Mouse (Mus musculus) hindbrain, embryonic 11.5 days (tissue): ENCODE measurements around the gene Gm36210. TPM values are rescaled to one million over a fixed set of nuclear protein-coding genes. Genes with fewer than 3 reads are reported as not detected.

Experiments
- ATAC-seq: fragments of 200-750 bp; cut with Nextera tagmentation; 2 replicates; pipeline ENCODE4 v1.8.0; 2017; ENCODE audit warnings: mild to moderate bottlenecking, moderate TSS enrichment, moderate library complexity; ENCODE audit not compliant: low FRiP score
- DNase-seq: peaks from one replicate; pipeline ENCODE4 v3.0.0-alpha.2; 2015; ENCODE audit warnings: low spot score
- H3K27ac ChIP-seq: fragments of 300-500 bp; sonication (generic); 2 replicates; pipeline ENCODE4 v1.5.1; 2014; ENCODE audit warnings: mild to moderate bottlenecking, low read depth, low read length
- H3K27me3 ChIP-seq: fragments of 300-500 bp; sonication (generic); 2 replicates; pipeline ENCODE4 v1.6.1; 2014; ENCODE audit warnings: mild to moderate bottlenecking, low read length, moderate library complexity, mixed read lengths; ENCODE audit not compliant: control insufficient read depth, insufficient read depth
- H3K36me3 ChIP-seq: fragments of 300-500 bp; sonication (generic); 2 replicates; pipeline ENCODE4 v1.6.1; 2014; ENCODE audit warnings: mild to moderate bottlenecking, low read length, moderate library complexity, mixed read lengths; ENCODE audit not compliant: control insufficient read depth, insufficient read depth
- H3K4me1 ChIP-seq: fragments of 300-500 bp; sonication (generic); replicated peaks from 2 replicates; pipeline ENCODE4 v1.6.1; 2014; ENCODE audit warnings: low read length, mixed read lengths; ENCODE audit not compliant: control insufficient read depth, insufficient read depth
- H3K4me2 ChIP-seq: fragments of 300-500 bp; sonication (generic); replicated peaks from 2 replicates; pipeline ENCODE4 v1.6.1; 2014; ENCODE audit warnings: mild to moderate bottlenecking, low read depth, low read length
- H3K4me3 ChIP-seq: fragments of 300-500 bp; sonication (generic); 2 replicates; pipeline ENCODE4 v1.5.1; 2014; ENCODE audit warnings: low read depth, low read length
- H3K9ac ChIP-seq: fragments of 300-500 bp; sonication (generic); 2 replicates; pipeline ENCODE4 v1.6.1; 2014; ENCODE audit warnings: low read depth, low read length
- H3K9me3 ChIP-seq: fragments of 300-500 bp; sonication (generic); 2 replicates; pipeline ENCODE4 v1.6.1; 2016; ENCODE audit warnings: low read length; ENCODE audit not compliant: control insufficient read depth
- WGBS: fragments of 180-500 bp; shearing (Covaris S2); extraction: QIAGEN DNeasy Blood & Tissue Kit; methylation state at CpG from one replicate; pipeline ENCODE4 v1.1.7; 2014; 5-methylcytosine and 5-hydroxymethylcytosine counted together
- polyA plus RNA-seq: library from polyadenylated mRNA; unstranded; fragments of >200 nt; fragmentation: Nextera tagmentation; extraction: Ambion mirVana; gene quantifications from 2 replicates; pipeline ENCODE4 v1.2.1, GENCODE M21; 2014

The Gm36210 gene
- polyA plus RNA-seq, 1 experiment from 2014 or later: not detected

DNA sequence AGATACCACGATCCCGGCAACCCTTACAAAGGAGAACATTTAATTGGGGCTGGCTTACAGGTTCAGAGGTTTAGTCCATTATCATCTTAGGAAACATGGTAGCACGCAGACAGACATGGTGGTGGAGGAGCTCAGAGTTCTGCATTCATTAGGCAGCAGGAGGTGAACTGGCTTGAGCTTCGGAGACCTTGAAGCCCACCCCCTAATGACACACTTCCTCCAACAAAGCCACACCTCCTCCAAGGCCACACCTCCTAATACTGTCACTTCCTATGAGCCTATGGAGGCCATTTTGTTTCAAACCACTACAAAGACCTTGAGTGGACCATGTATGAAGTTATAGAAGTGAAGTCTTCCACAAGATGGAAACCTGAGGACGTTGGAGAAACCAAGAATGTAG is 5.9 kb upstream of the Gm36210 start:
- no peaks in the 10 kb centered on the region for H3K27me3 ChIP-seq
- ATAC-seq (no peak), DNase-seq (no peak)
- no peak overlapping the region for H3K27ac ChIP-seq
- H3K9me3 ChIP-seq: no peaks in the 10 kb centered on the region
- WGBS: 63% methylated on average over 5 of the region's 5 CpGs
- peaks cover 4% of the 10 kb centered on the region; the same call in 1 of the 2 replicates for H3K4me1 ChIP-seq
- H3K4me2 ChIP-seq: no peak overlapping the region
- no peak overlapping the region for H3K9ac ChIP-seq
- no peak overlapping the region for H3K4me3 ChIP-seq
- no peaks in the 10 kb centered on the region for H3K36me3 ChIP-seq

DNA sequence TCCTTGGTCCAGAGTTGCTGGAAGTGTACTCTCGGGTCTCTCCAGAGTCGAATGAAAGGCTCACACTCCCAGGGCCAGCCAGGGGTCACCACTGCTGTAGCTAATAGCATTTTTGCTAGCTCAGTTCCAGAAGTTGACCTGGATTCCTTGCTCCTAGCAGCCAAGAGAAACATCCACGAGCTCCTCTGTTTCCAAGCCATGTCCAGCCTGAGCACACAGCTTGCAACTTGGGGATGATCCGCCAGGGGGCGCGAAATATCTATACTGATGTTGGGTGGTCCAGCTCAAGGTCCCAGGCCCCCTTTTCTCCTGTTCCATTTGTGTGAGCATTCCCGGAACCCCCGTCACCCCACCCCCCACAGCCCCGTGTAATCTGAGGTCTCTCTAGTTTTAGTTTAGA is 5.2 kb upstream of the Gm36210 start:
- no peak overlapping the region for H3K9ac ChIP-seq
- H3K27me3 ChIP-seq: no peaks in the 10 kb centered on the region
- ATAC-seq: no peak
- no peak overlapping the region for H3K27ac ChIP-seq
- no peak overlapping the region for H3K4me2 ChIP-seq
- WGBS: 44% methylated on average over 9 of the region's 9 CpGs
- H3K36me3 ChIP-seq: no peaks in the 10 kb centered on the region
- H3K9me3 ChIP-seq: no peaks in the 10 kb centered on the region
- no peak overlapping the region for H3K4me3 ChIP-seq
- DNase-seq: peak; percentile 85
- peaks cover under 1% of the 10 kb centered on the region; the same call in 1 of the 2 replicates for H3K4me1 ChIP-seq

- Histone ChIP-seq H3K27ac (no peak overlapping the region), H3K9ac (no peak overlapping the region), H3K4me1 (no peaks in the 10 kb centered on the region), H3K9me3 (no peaks in the 10 kb centered on the region), H3K27me3 (peaks cover 3% of the 10 kb centered on the region; the same call in 1 of the 2 replicates), H3K4me2 (no peak overlapping the region), H3K4me3 (no peak overlapping the region), H3K36me3 (no peaks in the 10 kb centered on the region)
- DNase-seq (no peak), ATAC-seq (no peak)
- WGBS: 86% methylated on average over 9 of the region's 9 CpGs
Observed at GRCm38 (mm10) chr7:4902404-4902803, 3.9 kb downstream of the Gm36210 start.

- no peak overlapping the region for H3K4me2 ChIP-seq
- WGBS: 49% methylated on average over 8 of the region's 8 CpGs
Observed at GRCm38 (mm10) chr7:4901171-4901570, 5.1 kb downstream of the Gm36210 start.

GRCm38 (mm10) chr7:4900523-4900851 is 5.8 kb downstream of the Gm36210 start:
- Histone ChIP-seq H3K4me1 (no peaks in the 10 kb centered on the region), H3K9me3 (no peaks in the 10 kb centered on the region), H3K4me2 (0 out of 2 replicates have a peak overlapping the region, but pooled peaks have one; percentile 7), H3K9ac (no peak overlapping the region), H3K27me3 (peaks cover 3% of the 10 kb centered on the region; the same call in 1 of the 2 replicates), H3K36me3 (no peaks in the 10 kb centered on the region), H3K27ac (no peak overlapping the region), H3K4me3 (0 out of 2 replicates have a peak overlapping the region, but pooled peaks have one; percentile 2)
- WGBS: 36% methylated on average over 9 of the region's 11 CpGs
- DNase-seq (no peak), ATAC-seq (no peak)

More at GRCm38 (mm10) chr7:4901171-4901570, 5.1 kb downstream of the Gm36210 start:
- H3K9me3 ChIP-seq: no peaks in the 10 kb centered on the region
- ATAC-seq (no peak), DNase-seq (peak; percentile 64)
- H3K27ac ChIP-seq: no peak overlapping the region
- no peak overlapping the region for H3K9ac ChIP-seq
- H3K36me3 ChIP-seq: no peaks in the 10 kb centered on the region
- H3K4me1 ChIP-seq: no peaks in the 10 kb centered on the region
- H3K4me3 ChIP-seq: no peak overlapping the region
- H3K27me3 ChIP-seq: peaks cover 3% of the 10 kb centered on the region; the same call in 1 of the 2 replicates

- H3K27ac ChIP-seq: no peak overlapping the region
- peak overlapping the region; percentile 27 for H3K4me2 ChIP-seq
- ATAC-seq: peak; percentile 38; the same call in 1 of the 2 replicates
- H3K36me3 ChIP-seq: no peaks in the 10 kb centered on the region
- H3K4me1 ChIP-seq: no peaks in the 10 kb centered on the region
- no peaks in the 10 kb centered on the region for H3K9me3 ChIP-seq
- 8% methylated on average over 19 of the region's 19 CpGs for WGBS
- peak overlapping the region; percentile 6; the same call in 1 of the 2 replicates for H3K4me3 ChIP-seq
- no peak overlapping the region for H3K9ac ChIP-seq
- peaks cover 3% of the 10 kb centered on the region; the same call in 1 of the 2 replicates for H3K27me3 ChIP-seq
- DNase-seq: peak; percentile 28
Observed at GRCm38 (mm10) chr7:4899649-4900522, 6.4 kb downstream of the Gm36210 start.

- H3K36me3 ChIP-seq: no peaks in the 10 kb centered on the region
- H3K4me1 ChIP-seq: no peaks in the 10 kb centered on the region
- no peak for DNase-seq
- H3K4me3 ChIP-seq: no peak overlapping the region
- H3K27ac ChIP-seq: no peak overlapping the region
- H3K27me3 ChIP-seq: peaks cover 3% of the 10 kb centered on the region; the same call in 1 of the 2 replicates
- no peaks in the 10 kb centered on the region for H3K9me3 ChIP-seq
- 21% methylated on average over 18 of the region's 18 CpGs for WGBS
- peak overlapping the region; percentile 27 for H3K4me2 ChIP-seq
- peak; percentile 49; the same call in 1 of the 2 replicates for ATAC-seq
- 0 out of 2 replicates have a peak overlapping the region, but pooled peaks have one; percentile 11 for H3K9ac ChIP-seq
Observed at GRCm38 (mm10) chr7:4898851-4899648, 7.3 kb downstream of the Gm36210 start.

DNA sequence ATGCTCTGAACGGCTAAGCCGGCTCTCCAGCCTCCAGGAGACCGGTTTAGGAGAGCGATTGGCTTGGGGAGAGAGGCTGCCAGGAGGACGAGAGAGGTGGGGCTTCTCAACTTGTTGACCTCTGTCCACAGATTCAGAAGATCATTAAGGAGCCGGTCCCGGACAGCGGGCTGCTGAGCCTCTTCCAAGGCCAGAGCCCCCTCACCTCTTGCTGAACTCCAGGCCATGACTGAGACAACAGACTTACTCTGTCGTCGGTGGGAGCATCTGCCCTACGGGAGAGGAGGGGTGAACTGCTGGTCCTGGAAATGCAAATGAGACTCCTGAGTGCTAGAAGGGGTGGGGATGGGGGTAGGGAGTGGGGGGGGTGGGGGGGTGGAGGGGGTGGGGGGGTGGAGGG is 11.1 kb downstream of the Gm36210 start:
- WGBS: 60% methylated on average over 8 of the region's 11 CpGs
- H3K9ac ChIP-seq: no peak overlapping the region
- H3K4me3 ChIP-seq: no peak overlapping the region
- DNase-seq (no peak), ATAC-seq (no peak)
- no peak overlapping the region for H3K27ac ChIP-seq
- no peaks in the 10 kb centered on the region for H3K9me3 ChIP-seq
- no peaks in the 10 kb centered on the region for H3K36me3 ChIP-seq
- no peaks in the 10 kb centered on the region for H3K4me1 ChIP-seq
- H3K4me2 ChIP-seq: no peak overlapping the region
- no peaks in the 10 kb centered on the region; the same call in 1 of the 2 replicates for H3K27me3 ChIP-seq
